Mouse (Mus musculus): ENCODE measurements around the gene Tmem177.

GRCm38 (mm10) chr1:119959920-119960319, 46.9 kb upstream of the Tmem177 start:
- TF ChIP-seq CTCF (IDR thresholded peaks at IDR 0.05; ENCODE audit: extremely low read depth, insufficient read depth, low read length) (no peak), POLR2A (IDR thresholded peaks at IDR 0.05; ENCODE audit: extremely low read depth, insufficient read depth, low read length) (no peak)
